Mouse (Mus musculus) embryonic fibroblast, embryonic 13.5 days (primary cell): ENCODE data around the gene BC049762.

Experiments used
- CTCF ChIP-seq: IDR thresholded peaks from 2 replicates; pipeline ENCODE4 v1.5.1; 2011; ENCODE audit warnings: mild to moderate bottlenecking, control low read depth, low read length, moderate library complexity, borderline replicate concordance; ENCODE audit not compliant: insufficient read depth
- POLR2A ChIP-seq: IDR thresholded peaks from 2 replicates; pipeline ENCODE4 v1.6.1; 2011; ENCODE audit warnings: low read depth, mild to moderate bottlenecking, control low read depth, low read length, moderate library complexity

DNA sequence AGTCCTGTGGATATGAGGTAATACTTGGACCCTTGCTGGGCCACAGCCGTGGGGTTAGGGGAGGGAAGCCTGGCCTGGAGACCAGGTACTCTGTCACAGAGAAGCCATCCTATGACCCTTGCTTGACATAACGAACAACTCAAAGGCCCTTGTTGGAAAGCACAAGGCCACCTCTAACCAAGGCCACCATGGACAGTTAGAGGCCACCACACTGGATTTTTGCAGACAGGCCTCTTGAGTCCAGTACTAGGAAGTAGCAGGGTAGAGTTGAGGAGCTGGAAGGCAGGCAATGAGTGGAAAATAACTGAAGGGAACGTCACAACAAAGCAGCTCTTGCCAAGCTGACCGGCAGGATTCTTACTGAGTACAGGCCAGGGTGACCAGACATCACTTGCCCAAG is 35.8 kb upstream of the BC049762 start:
- no peak for TF ChIP-seq CTCF
- no peak for TF ChIP-seq POLR2A
